Mouse (Mus musculus): ENCODE results near the gene Cacna1e. TPM values are rescaled to one million over a fixed set of nuclear protein-coding genes. Genes with fewer than 3 reads are reported as not detected.

The Cacna1e gene
- total and polyA plus RNA-seq, 3 experiments, result not detected

DNA sequence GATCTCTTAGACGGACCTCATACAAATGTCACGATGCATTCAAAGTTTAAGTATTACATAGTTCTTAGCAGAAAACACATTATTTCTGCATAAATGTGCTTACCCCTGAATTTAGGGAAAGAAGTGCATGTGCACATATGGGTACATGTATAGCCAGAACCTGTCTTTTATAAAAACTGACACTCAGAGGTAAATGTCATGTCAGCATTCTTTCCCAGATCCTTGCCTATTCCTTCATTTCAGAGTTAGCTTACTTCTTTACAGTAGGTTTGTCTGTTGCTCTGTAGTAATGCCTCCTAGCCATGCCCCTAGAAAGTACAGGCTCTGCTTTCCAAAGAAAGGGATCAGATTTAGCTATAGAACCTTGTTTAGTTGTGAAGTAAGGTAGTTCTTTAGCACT, 369.0 kb downstream of the Cacna1e start:
- no peaks in the 10 kb centered on the region for H3K36me3 ChIP-seq (ENCODE audit: control insufficient read depth in 1 of 2, insufficient read depth in 2 of 2, low read length in 2 of 2)
- no peak for DNase-seq (ENCODE audit: low read depth, low spot score)
- TF ChIP-seq MAFK (IDR thresholded peaks at IDR 0.05; ENCODE audit: borderline replicate concordance, low read depth, low read length), result no peak
- TF ChIP-seq E2F4 (IDR thresholded peaks at IDR 0.05; ENCODE audit: borderline replicate concordance, low read depth, low read length), result no peak
- no peak for TF ChIP-seq EP300 (IDR thresholded peaks at IDR 0.05; ENCODE audit: low read depth in 1 of 2, low read length in 2 of 2)
- no peak for TF ChIP-seq MXI1 (IDR thresholded peaks at IDR 0.05; ENCODE audit: low read depth, low read length)
- no peak for TF ChIP-seq RCOR1 (IDR thresholded peaks at IDR 0.05; ENCODE audit: low read depth, low read length)
- TF ChIP-seq POLR2AphosphoS5 (IDR thresholded peaks at IDR 0.05; ENCODE audit: borderline replicate concordance, low read depth, low read length), result no peak
- TF ChIP-seq TBP (IDR thresholded peaks at IDR 0.05; ENCODE audit: low read depth, low read length), result no peak
- TF ChIP-seq GABPA (IDR thresholded peaks at IDR 0.05; ENCODE audit: low read depth, low read length), result no peak
- H3K27me3 ChIP-seq (ENCODE audit: control insufficient read depth in 1 of 2, insufficient read depth in 2 of 2, low read length in 2 of 2), result no peaks in the 10 kb centered on the region
- no peak overlapping the region for H3K4me3 ChIP-seq (ENCODE audit: control insufficient read depth in 1 of 2, insufficient read depth in 1 of 2, low read depth in 2 of 2, low read length in 2 of 2)
- no peaks in the 10 kb centered on the region for H3K79me2 ChIP-seq (ENCODE audit: control insufficient read depth, insufficient read depth, low read length, poor library complexity)
- no peak overlapping the region for H3K9ac ChIP-seq (ENCODE audit: control insufficient read depth, low read depth, low read length, poor library complexity, severe bottlenecking)
- H3K27ac ChIP-seq (ENCODE audit: control insufficient read depth, low read depth, low read length), result no peak overlapping the region
- no peaks in the 10 kb centered on the region for H3K4me1 ChIP-seq (ENCODE audit: control insufficient read depth in 1 of 2, insufficient read depth in 2 of 2, low read length in 2 of 2)
- no peaks in the 10 kb centered on the region for H3K9me3 ChIP-seq (replicated peaks; ENCODE audit: insufficient read depth, low read length)

GRCm38 (mm10) chr1:154511736-154512135, 372.6 kb downstream of the Cacna1e start:
- Histone ChIP-seq H3K4me3 (ENCODE audit: control insufficient read depth in 1 of 2, insufficient read depth in 1 of 2, low read depth in 2 of 2, low read length in 2 of 2) (no peak overlapping the region), H3K9me3 (replicated peaks; ENCODE audit: insufficient read depth, low read length) (no peaks in the 10 kb centered on the region), H3K9ac (ENCODE audit: control insufficient read depth, low read depth, low read length, poor library complexity, severe bottlenecking) (no peak overlapping the region), H3K79me2 (ENCODE audit: control insufficient read depth, insufficient read depth, low read length, poor library complexity) (no peaks in the 10 kb centered on the region), H3K4me1 (ENCODE audit: control insufficient read depth in 1 of 2, insufficient read depth in 2 of 2, low read length in 2 of 2) (no peaks in the 10 kb centered on the region), H3K27ac (ENCODE audit: control insufficient read depth, low read depth, low read length) (no peak overlapping the region), H3K27me3 (ENCODE audit: control insufficient read depth in 1 of 2, insufficient read depth in 2 of 2, low read length in 2 of 2) (no peaks in the 10 kb centered on the region), H3K36me3 (ENCODE audit: control insufficient read depth in 1 of 2, insufficient read depth in 2 of 2, low read length in 2 of 2) (no peaks in the 10 kb centered on the region)
- TF ChIP-seq MYC (IDR thresholded peaks at IDR 0.05; ENCODE audit: low read depth, low read length) (no peak), CHD1 (IDR thresholded peaks at IDR 0.05; ENCODE audit: low read depth, low read length) (no peak), BHLHE40 (IDR thresholded peaks at IDR 0.05; ENCODE audit: borderline replicate concordance, low read depth, low read length) (no peak), ELF1 (IDR thresholded peaks at IDR 0.05; ENCODE audit: low read depth, low read length) (no peak), ZC3H11A (IDR thresholded peaks at IDR 0.05; ENCODE audit: low read depth, low read length) (no peak), NRF1 (IDR thresholded peaks at IDR 0.05; ENCODE audit: insufficient read depth, low read depth, low read length, poor library complexity, severe bottlenecking) (no peak), USF2 (IDR thresholded peaks at IDR 0.05; ENCODE audit: borderline replicate concordance in 1 of 2, insufficient read depth in 1 of 2, low read depth in 1 of 2, low read length in 2 of 2) (no peak), POLR2A (IDR thresholded peaks at IDR 0.05; ENCODE audit: control insufficient read depth in 1 of 2, insufficient read depth in 1 of 2, low read depth in 1 of 2, low read length in 2 of 2, poor library complexity in 1 of 2) (no peak), ZNF384 (IDR thresholded peaks at IDR 0.05; ENCODE audit: low read depth, low read length) (no peak), MAX (IDR thresholded peaks at IDR 0.05; ENCODE audit: low read length) (no peak), MXI1 (IDR thresholded peaks at IDR 0.05; ENCODE audit: low read depth, low read length) (no peak), ETS1 (IDR thresholded peaks at IDR 0.05; ENCODE audit: low read depth, low read length) (no peak), RCOR1 (IDR thresholded peaks at IDR 0.05; ENCODE audit: low read depth, low read length) (no peak), TBP (IDR thresholded peaks at IDR 0.05; ENCODE audit: low read depth, low read length) (no peak), CHD2 (IDR thresholded peaks at IDR 0.05; ENCODE audit: low read length) (no peak)
- DNase-seq (ENCODE audit: low read depth, low spot score), result no peak
